Mouse (Mus musculus) heart, postnatal 25 days (tissue): ENCODE results near the gene Ust. TPM values are rescaled to one million over a fixed set of nuclear protein-coding genes. Genes with fewer than 3 reads are reported as not detected.

Experiments used
- DNase-seq: peaks from one replicate; pipeline ENCODE4 v3.0.0; 2022; ENCODE audit warnings: low spot score
- intact Hi-C: fragments of 180-260 bp; cut with DNase I; formaldehyde crosslinking; loops from one replicate; pipeline ENCODE4 v1.15.1; 2025
- total RNA-seq, 2 experiments: library from RNA; stranded (reverse); gene quantifications; 2 replicates each; pipeline ENCODE4 v1.2.3; 2021

Gene Ust
- total RNA-seq, 2 experiments from 2014 or later = 1.5 to 2.2 TPM

GRCm38 (mm10) chr10:8446972-8447371, 71.7 kb downstream of the Ust start:
- intact Hi-C loops = no loop called here
- DNase-seq = no peak

- intact Hi-C loops = no loop called here
- DNase-seq = no peak
Observed at GRCm38 (mm10) chr10:8444052-8444451, 74.6 kb downstream of the Ust start.

- DNase-seq = peak; percentile 47
Observed at GRCm38 (mm10) chr10:8431857-8432256, 86.8 kb downstream of the Ust start.

GRCm38 (mm10) chr10:8428787-8429778, 89.5 kb downstream of the Ust start:
- DNase-seq = no peak
- intact Hi-C loops = no loop called here

More at GRCm38 (mm10) chr10:8431857-8432256, 86.8 kb downstream of the Ust start:
- intact Hi-C loops = no loop called here

GRCm38 (mm10) chr10:8427671-8428364, 90.8 kb downstream of the Ust start:
- no peak for DNase-seq
- intact Hi-C loops = no loop called here

- intact Hi-C loops = no loop called here
Observed at GRCm38 (mm10) chr10:8419496-8420009, 99.1 kb downstream of the Ust start.

GRCm38 (mm10) chr10:8415474-8415873, 103.2 kb downstream of the Ust start:
- DNase-seq = no peak
- intact Hi-C loops = no loop called here

More at GRCm38 (mm10) chr10:8419496-8420009, 99.1 kb downstream of the Ust start:
- DNase-seq = no peak

GRCm38 (mm10) chr10:8415036-8415435, 103.6 kb downstream of the Ust start:
- intact Hi-C loops = no loop called here
- DNase-seq = no peak

GRCm38 (mm10) chr10:8405141-8405540, 113.5 kb downstream of the Ust start:
- DNase-seq = no peak
- intact Hi-C loops = no loop called here

GRCm38 (mm10) chr10:8392226-8392625, 126.4 kb downstream of the Ust start:
- intact Hi-C loops = no loop called here
- no peak for DNase-seq

GRCm38 (mm10) chr10:8391264-8391748, 127.3 kb downstream of the Ust start:
- peak; percentile 53 for DNase-seq
- intact Hi-C loops = no loop called here

GRCm38 (mm10) chr10:8388239-8388638, 130.4 kb downstream of the Ust start:
- no peak for DNase-seq
- intact Hi-C loops = no loop called here

GRCm38 (mm10) chr10:8369894-8370500, 148.6 kb downstream of the Ust start:
- no peak for DNase-seq
- intact Hi-C loops = no loop called here

GRCm38 (mm10) chr10:8365816-8366215, 152.8 kb downstream of the Ust start:
- intact Hi-C loops = no loop called here
- no peak for DNase-seq

GRCm38 (mm10) chr10:8364182-8364581, 154.4 kb downstream of the Ust start:
- intact Hi-C loops = no loop called here

GRCm38 (mm10) chr10:8363281-8363680, 155.3 kb downstream of the Ust start:
- intact Hi-C loops = no loop called here
- DNase-seq = no peak

More at GRCm38 (mm10) chr10:8364182-8364581, 154.4 kb downstream of the Ust start:
- no peak for DNase-seq

- DNase-seq = no peak
- intact Hi-C loops = no loop called here
Observed at GRCm38 (mm10) chr10:8358286-8359045, 160.2 kb downstream of the Ust start.

- intact Hi-C loops = no loop called here
- DNase-seq = no peak
Observed at GRCm38 (mm10) chr10:8353534-8353933, 165.1 kb downstream of the Ust start.

- no peak for DNase-seq
- intact Hi-C loops = no loop called here
Observed at GRCm38 (mm10) chr10:8350626-8351025, 168.0 kb downstream of the Ust start.
